Mouse (Mus musculus) neural tube, embryonic 13.5 days (tissue): ENCODE results near the gene Fbxl2. TPM values are rescaled to one million over a fixed set of nuclear protein-coding genes. Genes with fewer than 3 reads are reported as not detected.

Experiments used
- ATAC-seq: fragments of 200-750 bp; cut with Nextera tagmentation; 2 replicates; pipeline ENCODE4 v1.8.0; 2017; ENCODE audit warnings: low read depth, mild to moderate bottlenecking, moderate TSS enrichment, moderate library complexity
- H3K27ac ChIP-seq: fragments of 300-500 bp; sonication (generic); replicated peaks from 2 replicates; pipeline ENCODE4 v1.5.1; 2015; ENCODE audit warnings: moderate library complexity, mild to moderate bottlenecking, inconsistent platforms
- H3K27me3 ChIP-seq: fragments of 300-500 bp; sonication (generic); 2 replicates; pipeline ENCODE4 v1.6.1; 2015; ENCODE audit warnings: mild to moderate bottlenecking, inconsistent platforms
- H3K36me3 ChIP-seq: fragments of 300-500 bp; sonication (generic); 2 replicates; pipeline ENCODE4 v1.6.1; 2015; ENCODE audit warnings: mild to moderate bottlenecking, inconsistent platforms
- H3K4me1 ChIP-seq: fragments of 300-500 bp; sonication (generic); replicated peaks from 2 replicates; pipeline ENCODE4 v1.6.1; 2015; ENCODE audit warnings: inconsistent platforms
- H3K4me2 ChIP-seq: fragments of 300-500 bp; sonication (generic); 2 replicates; pipeline ENCODE4 v1.6.1; 2015; ENCODE audit warnings: inconsistent platforms, mild to moderate bottlenecking, moderate library complexity
- H3K4me3 ChIP-seq: fragments of 300-500 bp; sonication (generic); 2 replicates; pipeline ENCODE4 v1.5.1; 2015; ENCODE audit warnings: mild to moderate bottlenecking, inconsistent platforms
- H3K9ac ChIP-seq: fragments of 300-500 bp; sonication (generic); 2 replicates; pipeline ENCODE4 v1.6.1; 2015; ENCODE audit warnings: moderate library complexity, mild to moderate bottlenecking, inconsistent platforms
- H3K9me3 ChIP-seq: fragments of 300-500 bp; sonication (generic); 2 replicates; pipeline ENCODE4 v1.6.1; 2016; ENCODE audit warnings: inconsistent platforms
- WGBS: fragments of 180-500 bp; shearing (Covaris S2); methylation state at CpG from one replicate; pipeline ENCODE4 v1.1.7; 2015; 5-methylcytosine and 5-hydroxymethylcytosine counted together
- polyA plus RNA-seq: library from polyadenylated mRNA; unstranded; fragments of >200 nt; fragmentation: Nextera tagmentation; extraction: Ambion mirVana; gene quantifications from 2 replicates; pipeline ENCODE4 v1.2.1, GENCODE M21; 2015

Fbxl2 gene
- polyA plus RNA-seq, 1 experiment from 2014 or later = 24.2 TPM

DNA sequence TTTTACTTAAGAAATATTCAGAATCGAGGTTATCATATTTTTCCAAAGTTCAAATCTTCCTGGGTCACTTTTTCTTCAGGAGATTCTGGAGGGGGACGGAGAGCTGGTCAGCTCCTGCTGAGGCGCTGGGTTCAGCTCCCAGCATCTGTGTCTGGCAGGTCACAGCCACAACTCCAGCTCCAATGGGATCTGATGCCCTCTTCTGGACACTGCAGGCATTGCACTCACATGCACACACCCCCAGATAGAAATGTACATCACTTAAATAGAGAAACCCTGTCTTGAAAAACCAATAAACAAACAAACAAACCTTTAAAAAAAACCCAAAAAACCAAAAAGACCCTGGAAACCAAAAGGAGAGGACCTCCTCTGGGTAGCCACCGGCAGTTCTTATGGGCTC lies 30.3 kb downstream of the Fbxl2 start:
- 84% methylated on average over 4 of the region's 4 CpGs for WGBS

DNA sequence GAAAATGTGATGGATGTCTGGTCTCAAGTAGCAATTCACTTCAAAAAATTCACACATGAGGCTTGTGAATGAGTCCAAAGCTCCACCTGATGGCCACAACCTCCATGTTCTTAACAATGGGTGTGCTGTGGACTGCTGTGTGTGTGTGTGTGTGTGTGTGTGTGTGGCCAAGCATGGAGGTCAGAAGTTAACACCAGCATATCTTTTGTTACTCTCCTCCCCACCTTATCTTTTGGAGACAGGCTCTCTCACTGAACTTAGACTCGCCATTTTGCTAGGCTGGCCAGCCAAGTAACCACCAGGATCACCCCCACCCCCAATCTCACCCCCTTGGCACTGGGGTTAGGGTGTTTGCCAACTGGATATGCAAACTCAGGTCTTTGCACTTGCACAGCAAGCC lies 32.0 kb downstream of the Fbxl2 start:
- WGBS = 94% methylated on average over 1 of the region's 1 CpGs
- no peak for ATAC-seq

More for the DNA sequence above, 30.3 kb downstream of the Fbxl2 start:
- ATAC-seq = no peak
- Histone ChIP-seq H3K4me3 (no peak overlapping the region), H3K27ac (no peak overlapping the region), H3K4me1 (no peaks in the 10 kb centered on the region), H3K9me3 (no peaks in the 10 kb centered on the region), H3K27me3 (no peaks in the 10 kb centered on the region), H3K4me2 (no peak overlapping the region), H3K9ac (no peak overlapping the region), H3K36me3 (peaks cover 11% of the 10 kb centered on the region; the same call in 1 of the 2 replicates)

DNA sequence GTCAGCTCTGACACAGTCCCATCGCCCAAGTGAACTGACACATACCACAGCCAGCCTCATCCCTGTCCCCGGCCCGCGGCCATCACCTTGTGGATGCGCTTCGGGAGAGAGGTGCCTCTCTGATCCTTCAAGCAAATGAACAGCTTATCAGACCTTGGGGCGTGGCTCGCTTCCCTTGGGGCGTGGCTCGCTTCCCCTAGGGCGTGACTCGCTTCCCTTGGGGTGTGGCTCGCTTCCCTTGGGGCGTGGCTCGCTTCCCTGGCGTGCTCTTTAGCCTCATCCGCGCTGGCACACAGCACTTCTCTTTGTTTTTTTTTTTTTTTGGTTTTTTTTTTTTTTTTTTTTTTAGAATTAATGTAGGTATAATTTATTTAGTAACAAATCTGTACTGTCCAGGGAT lies 34.8 kb downstream of the Fbxl2 start:
- no peaks in the 10 kb centered on the region for H3K4me1 ChIP-seq
- 75% methylated on average over 18 of the region's 18 CpGs for WGBS
- no peak for ATAC-seq
- H3K27me3 ChIP-seq = no peaks in the 10 kb centered on the region
- no peak overlapping the region for H3K27ac ChIP-seq
- H3K4me3 ChIP-seq = no peak overlapping the region
- H3K9ac ChIP-seq = no peak overlapping the region
- H3K4me2 ChIP-seq = no peak overlapping the region
- H3K36me3 ChIP-seq = peaks cover 6% of the 10 kb centered on the region; the same call in 1 of the 2 replicates
- H3K9me3 ChIP-seq = no peaks in the 10 kb centered on the region

More for the DNA sequence above, 32.0 kb downstream of the Fbxl2 start:
- Histone ChIP-seq H3K4me1 (no peaks in the 10 kb centered on the region), H3K4me2 (no peak overlapping the region), H3K4me3 (no peak overlapping the region), H3K27ac (no peak overlapping the region), H3K9ac (no peak overlapping the region), H3K36me3 (peaks cover 11% of the 10 kb centered on the region; the same call in 1 of the 2 replicates), H3K27me3 (no peaks in the 10 kb centered on the region), H3K9me3 (no peaks in the 10 kb centered on the region)

DNA sequence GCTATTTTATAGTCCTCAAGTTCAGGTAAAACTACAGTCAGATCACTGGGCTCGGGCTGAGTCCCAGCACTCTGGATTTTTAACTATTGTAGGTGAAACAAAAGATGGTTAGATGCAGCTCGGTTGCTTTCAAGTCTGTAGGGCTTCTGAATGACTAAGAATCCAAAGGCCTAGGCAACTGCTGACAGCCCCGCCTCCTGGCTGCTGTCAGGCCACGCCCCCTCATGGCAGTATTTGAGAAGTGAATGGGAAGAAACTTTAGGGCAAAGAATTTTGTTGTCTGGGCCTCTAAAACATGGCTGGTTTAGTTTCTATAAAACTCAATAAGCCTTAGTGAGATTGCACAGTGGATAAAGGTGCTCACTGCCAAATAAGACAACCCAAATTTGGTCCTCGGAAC lies 36.5 kb downstream of the Fbxl2 start:
- no peak overlapping the region for H3K9ac ChIP-seq
- H3K4me2 ChIP-seq = no peak overlapping the region
- H3K27ac ChIP-seq = no peak overlapping the region
- ATAC-seq = no peak
- H3K27me3 ChIP-seq = no peaks in the 10 kb centered on the region
- no peak overlapping the region for H3K4me3 ChIP-seq
- 37% methylated on average over 5 of the region's 5 CpGs for WGBS
- H3K9me3 ChIP-seq = no peaks in the 10 kb centered on the region
- H3K36me3 ChIP-seq = peaks cover 4% of the 10 kb centered on the region; the same call in 1 of the 2 replicates
- no peaks in the 10 kb centered on the region for H3K4me1 ChIP-seq

DNA sequence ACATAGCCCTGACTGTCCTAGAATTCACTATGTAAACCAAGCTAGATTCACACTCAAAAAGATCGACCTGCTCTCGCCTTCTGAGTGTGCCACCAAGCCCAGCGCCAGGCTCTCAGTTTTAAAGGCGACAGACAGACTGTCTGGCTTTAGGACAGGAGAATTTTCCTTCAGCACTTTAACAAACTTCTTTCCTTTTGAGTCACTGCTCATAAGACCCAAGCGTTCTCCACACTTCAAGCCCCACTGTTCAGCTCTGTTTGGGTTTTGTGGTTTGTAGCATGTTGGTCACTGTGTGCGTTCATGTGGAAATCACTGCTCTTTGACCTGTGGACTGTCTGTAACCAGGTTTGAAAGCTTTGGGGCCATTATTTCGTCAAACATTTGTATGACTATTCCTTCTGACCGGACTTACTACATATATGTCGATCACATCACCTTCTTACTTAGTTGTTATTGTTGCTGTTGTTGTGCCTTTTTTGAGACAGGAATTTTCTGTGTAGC lies 38.1 kb downstream of the Fbxl2 start:
- Histone ChIP-seq H3K27ac (no peak overlapping the region), H3K9me3 (no peaks in the 10 kb centered on the region), H3K4me1 (no peaks in the 10 kb centered on the region), H3K9ac (no peak overlapping the region), H3K4me2 (no peak overlapping the region), H3K27me3 (no peaks in the 10 kb centered on the region), H3K4me3 (no peak overlapping the region), H3K36me3 (peaks cover 5% of the 10 kb centered on the region)
- 93% methylated on average over 9 of the region's 9 CpGs for WGBS
- no peak for ATAC-seq

DNA sequence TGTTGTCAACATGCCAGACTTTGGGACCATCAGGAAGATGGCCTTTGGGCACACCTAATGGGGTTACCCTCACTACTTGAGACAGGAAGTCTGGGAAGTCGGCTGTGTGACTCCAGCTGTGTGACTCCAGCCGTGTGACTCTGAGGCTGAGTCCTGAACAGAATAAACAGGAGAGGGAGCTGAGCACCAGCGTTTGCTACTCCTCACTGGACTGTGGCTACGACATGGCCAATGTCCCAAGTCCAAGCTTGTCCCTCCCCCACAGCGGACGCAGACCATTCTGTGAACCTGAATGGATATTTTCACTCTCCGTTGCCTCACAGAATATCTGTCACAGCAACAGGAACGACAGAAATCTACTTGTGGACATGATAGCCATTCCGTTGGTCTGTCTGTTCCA lies 39.2 kb downstream of the Fbxl2 start:
- no peak overlapping the region for H3K4me2 ChIP-seq
- no peaks in the 10 kb centered on the region for H3K4me1 ChIP-seq
- ATAC-seq = no peak
- WGBS = 79% methylated on average over 9 of the region's 9 CpGs
- H3K27ac ChIP-seq = no peak overlapping the region
- H3K4me3 ChIP-seq = no peak overlapping the region
- H3K9me3 ChIP-seq = no peaks in the 10 kb centered on the region
- H3K9ac ChIP-seq = no peak overlapping the region
- no peaks in the 10 kb centered on the region for H3K27me3 ChIP-seq
- H3K36me3 ChIP-seq = peaks cover 7% of the 10 kb centered on the region

DNA sequence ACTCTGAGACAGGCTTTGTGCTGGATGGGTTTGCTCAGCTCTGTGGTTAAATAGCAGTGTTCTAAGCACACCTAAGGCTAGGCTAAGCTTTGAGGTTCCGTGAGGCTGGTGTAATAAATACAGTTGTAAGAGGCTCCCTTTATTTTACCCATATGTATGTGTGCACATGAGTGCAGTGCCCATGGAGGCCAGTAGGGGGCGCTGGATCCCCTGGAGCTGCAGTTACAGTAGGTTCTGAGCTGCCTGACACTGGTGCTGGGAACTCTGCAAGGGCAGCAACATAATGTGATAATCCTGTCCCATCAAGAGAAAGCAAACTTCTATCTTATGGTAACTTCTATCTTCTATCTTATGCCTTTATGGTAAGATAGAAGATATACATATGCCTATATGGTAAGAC lies 47.7 kb downstream of the Fbxl2 start:
- Histone ChIP-seq H3K9me3 (no peaks in the 10 kb centered on the region), H3K9ac (no peak overlapping the region), H3K4me1 (no peaks in the 10 kb centered on the region), H3K4me3 (no peak overlapping the region), H3K36me3 (peaks cover 30% of the 10 kb centered on the region), H3K27me3 (no peaks in the 10 kb centered on the region), H3K27ac (no peak overlapping the region), H3K4me2 (no peak overlapping the region)
- ATAC-seq = no peak
- WGBS = 52% methylated on average over 2 of the region's 2 CpGs

DNA sequence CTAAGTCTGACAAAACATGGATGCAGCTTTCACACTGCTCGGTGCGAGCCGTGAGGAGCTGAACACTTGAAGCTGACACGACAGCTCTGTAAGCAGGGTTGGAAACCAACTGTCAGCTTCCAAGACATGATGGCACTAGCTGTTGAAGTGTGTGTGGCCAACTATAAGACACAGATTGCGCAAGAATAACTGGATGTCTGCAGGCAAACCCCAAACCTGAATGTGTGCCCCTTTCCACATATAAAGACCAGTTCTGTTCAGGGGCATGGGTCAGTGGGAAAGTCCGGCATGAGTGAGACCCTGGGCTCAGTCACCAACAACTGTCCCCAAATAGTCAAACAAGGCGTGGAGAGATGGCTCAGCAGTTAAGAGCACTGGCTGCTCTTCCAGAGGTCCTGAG lies 53.2 kb downstream of the Fbxl2 start:
- H3K4me1 ChIP-seq = no peaks in the 10 kb centered on the region
- no peak overlapping the region for H3K4me2 ChIP-seq
- no peak for ATAC-seq
- no peak overlapping the region for H3K9ac ChIP-seq
- H3K27me3 ChIP-seq = no peaks in the 10 kb centered on the region
- peaks cover under 1% of the 10 kb centered on the region; the same call in 1 of the 2 replicates for H3K36me3 ChIP-seq
- no peaks in the 10 kb centered on the region for H3K9me3 ChIP-seq
- WGBS = 96% methylated on average over 7 of the region's 7 CpGs
- H3K27ac ChIP-seq = no peak overlapping the region
- no peak overlapping the region for H3K4me3 ChIP-seq

DNA sequence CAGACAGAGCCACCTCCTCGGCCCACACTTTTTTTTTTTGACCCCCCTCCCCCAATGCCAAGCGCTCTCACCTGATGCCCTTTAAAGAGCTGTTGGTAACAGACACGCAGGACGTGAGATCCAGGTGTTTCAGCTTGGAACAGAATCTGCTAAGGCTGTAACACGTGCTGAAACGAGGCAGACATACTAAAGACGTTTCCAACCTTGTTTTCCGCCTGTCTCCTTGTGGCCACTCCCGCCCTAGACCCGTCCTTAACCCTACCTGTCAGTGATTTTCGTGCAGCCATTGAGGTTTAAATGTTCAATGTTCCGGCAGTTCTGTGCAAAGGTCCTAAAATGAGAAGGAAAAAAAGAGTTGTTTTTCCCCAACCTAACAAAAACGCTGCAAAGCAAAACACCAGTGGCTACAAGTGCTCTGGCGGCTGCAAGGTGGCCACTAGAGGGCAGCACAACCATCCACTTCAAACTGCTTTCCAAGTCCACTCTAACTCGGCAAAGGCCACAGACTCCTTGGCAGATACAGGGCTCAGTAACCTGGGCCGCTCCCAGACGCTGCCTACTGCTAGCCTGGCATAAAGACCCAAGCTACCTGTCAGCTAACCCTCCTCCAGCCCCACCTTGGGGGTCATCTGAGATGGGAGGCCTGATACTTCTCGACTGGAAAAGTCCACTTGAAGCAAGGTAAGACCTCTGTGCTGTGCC lies 55.3 kb downstream of the Fbxl2 start:
- H3K4me1 ChIP-seq = no peaks in the 10 kb centered on the region
- H3K9ac ChIP-seq = no peak overlapping the region
- no peaks in the 10 kb centered on the region for H3K9me3 ChIP-seq
- H3K36me3 ChIP-seq = no peaks in the 10 kb centered on the region
- H3K27ac ChIP-seq = no peak overlapping the region
- H3K4me2 ChIP-seq = peak overlapping the region; percentile 44
- H3K4me3 ChIP-seq = 0 out of 2 replicates have a peak overlapping the region, but pooled peaks have one; percentile 10
- 26% methylated on average over 18 of the region's 18 CpGs for WGBS
- H3K27me3 ChIP-seq = no peaks in the 10 kb centered on the region
- peak; percentile 78; the same call in 1 of the 2 replicates for ATAC-seq

DNA sequence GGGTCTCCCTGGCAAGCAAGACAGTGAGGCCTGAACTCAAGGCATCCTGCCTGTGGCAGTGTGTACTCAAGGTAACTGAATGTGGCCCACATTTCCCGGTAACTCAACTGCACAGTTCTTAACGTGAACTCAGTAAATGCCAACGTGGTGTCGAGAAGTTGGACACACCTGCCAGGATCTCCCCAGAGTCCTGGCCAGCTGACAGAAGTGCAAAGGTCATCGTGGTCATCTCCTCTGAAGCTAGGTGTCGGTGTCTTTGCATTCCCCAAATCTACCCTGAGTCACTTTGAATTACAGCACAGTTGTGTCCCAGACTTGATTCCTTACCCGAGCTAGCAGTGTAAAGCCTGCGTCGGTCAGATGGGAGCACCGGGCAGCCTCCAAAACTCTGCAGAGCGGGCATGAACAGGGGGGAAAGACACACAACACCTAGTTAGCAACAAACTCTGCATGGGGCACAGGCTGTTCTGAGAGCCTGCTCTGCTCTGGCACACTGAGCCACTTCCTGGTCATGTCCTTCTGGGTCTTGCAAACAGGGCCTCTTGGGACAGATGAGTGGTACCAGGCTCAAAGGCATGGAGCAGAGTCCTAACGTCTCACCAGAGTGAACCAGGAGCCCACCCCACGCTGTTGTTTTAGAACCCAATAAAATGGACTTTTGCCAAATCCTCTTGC lies 60.9 kb downstream of the Fbxl2 start:
- Histone ChIP-seq H3K4me1 (peaks cover 20% of the 10 kb centered on the region), H3K27me3 (no peaks in the 10 kb centered on the region), H3K9me3 (no peaks in the 10 kb centered on the region), H3K27ac (no peak overlapping the region), H3K9ac (no peak overlapping the region), H3K36me3 (peaks cover 17% of the 10 kb centered on the region; the same call in 1 of the 2 replicates), H3K4me3 (no peak overlapping the region), H3K4me2 (no peak overlapping the region)
- WGBS = 89% methylated on average over 13 of the region's 13 CpGs
- ATAC-seq = no peak

DNA sequence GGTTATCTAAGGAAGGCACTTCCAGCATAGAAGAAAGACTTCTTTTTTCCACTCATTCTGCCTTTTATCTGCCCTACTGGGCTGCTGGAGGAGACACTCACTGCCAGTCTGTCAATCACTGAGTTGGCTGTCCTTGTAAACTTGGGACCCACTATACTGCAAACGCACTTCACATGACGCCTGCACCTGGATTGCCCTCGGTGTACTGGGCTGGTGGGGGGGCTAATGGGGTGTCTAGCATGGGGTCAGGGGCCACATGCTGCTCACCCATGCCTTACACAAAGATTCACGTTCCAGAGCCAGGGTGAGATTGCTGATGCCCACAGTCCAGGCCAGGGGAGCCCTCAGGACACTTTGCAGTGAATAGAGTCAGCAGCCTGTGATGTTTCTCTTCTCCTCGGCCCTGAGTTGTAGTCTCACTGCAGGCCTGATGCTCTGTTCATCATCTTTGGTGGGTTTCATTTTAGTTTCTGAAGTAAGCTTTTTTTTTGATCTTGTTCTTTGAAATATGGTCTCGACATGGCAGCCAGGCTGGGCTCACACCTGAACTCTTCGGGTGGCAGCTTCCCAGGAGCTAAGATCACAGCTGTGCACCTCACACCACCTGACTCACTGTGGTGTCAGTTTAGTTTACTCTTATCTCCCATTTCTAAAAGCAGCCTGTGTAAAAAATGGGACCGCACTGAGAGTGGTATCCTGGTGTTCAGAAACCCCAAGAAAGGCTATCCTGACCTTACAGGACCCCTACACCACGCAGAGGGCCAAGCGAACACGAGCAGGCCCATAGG lies 62.9 kb downstream of the Fbxl2 start:
- H3K4me2 ChIP-seq = no peak overlapping the region

DNA sequence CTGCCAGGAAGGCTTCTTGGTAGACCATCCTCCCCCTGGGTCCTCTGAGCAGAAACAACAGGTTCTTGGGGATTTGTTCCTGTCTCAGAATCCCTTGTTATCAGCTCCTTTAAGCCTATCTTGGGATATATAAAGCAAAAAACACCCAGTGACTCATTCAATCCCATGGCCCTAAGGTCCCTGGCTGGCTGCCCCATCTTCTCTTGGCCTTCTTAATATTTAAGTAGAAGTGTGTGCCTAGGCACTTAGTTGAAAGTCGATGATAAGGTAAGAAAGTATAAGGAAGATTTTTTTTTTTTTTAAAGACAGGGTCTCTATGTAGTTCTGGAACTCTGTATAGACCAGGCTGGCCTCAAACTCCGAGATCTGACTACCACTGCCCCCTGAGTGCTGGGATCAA lies 63.5 kb downstream of the Fbxl2 start:
- Histone ChIP-seq H3K27ac (no peak overlapping the region), H3K4me2 (no peak overlapping the region), H3K9me3 (no peaks in the 10 kb centered on the region), H3K36me3 (peaks cover 42% of the 10 kb centered on the region), H3K9ac (no peak overlapping the region), H3K27me3 (no peaks in the 10 kb centered on the region), H3K4me1 (peaks cover 20% of the 10 kb centered on the region), H3K4me3 (no peak overlapping the region)
- WGBS = 86% methylated on average over 2 of the region's 2 CpGs
- no peak for ATAC-seq

More for the DNA sequence above, 62.9 kb downstream of the Fbxl2 start:
- H3K9me3 ChIP-seq = no peaks in the 10 kb centered on the region
- H3K27me3 ChIP-seq = no peaks in the 10 kb centered on the region
- H3K9ac ChIP-seq = no peak overlapping the region
- H3K4me1 ChIP-seq = peaks cover 20% of the 10 kb centered on the region
- H3K4me3 ChIP-seq = no peak overlapping the region
- H3K36me3 ChIP-seq = peaks cover 38% of the 10 kb centered on the region
- no peak overlapping the region for H3K27ac ChIP-seq
- ATAC-seq = no peak
- 84% methylated on average over 11 of the region's 11 CpGs for WGBS
